Mouse (Mus musculus) MEL (cell line): ENCODE measurements around the gene Hmg20b.

Experiments
- CHD1 ChIP-seq: IDR thresholded peaks from 2 replicates; pipeline ENCODE4 v1.6.1; 2012; ENCODE audit warnings: low read depth, mild to moderate bottlenecking, inconsistent platforms, low read length, improper control_type of control experiment
- CTCF ChIP-seq, 3 experiments: IDR thresholded peaks in 2 of 3; conservative IDR thresholded peaks in 1 of 3; 2 replicates each; pipeline ENCODE4 v1.5.1; 2011 to 2012; ENCODE audit warnings: low read length in 3 of 3, low read depth in 2 of 3, mild to moderate bottlenecking in 2 of 3, improper control_type of control experiment in 1 of 3, inconsistent platforms in 1 of 3, mixed read lengths in 1 of 3, moderate library complexity in 1 of 3; ENCODE audit not compliant: control insufficient read depth in 1 of 3, insufficient read depth in 1 of 3, poor library complexity in 1 of 3, severe bottlenecking in 1 of 3
- POLR2A ChIP-seq, 2 experiments: IDR thresholded peaks; 2 replicates each; pipeline ENCODE4 v1.6.1; 2011 to 2012; ENCODE audit warnings: low read length in 2 of 2, mild to moderate bottlenecking in 2 of 2, control low read depth in 1 of 2, improper control_type of control experiment in 1 of 2, low read depth in 1 of 2, moderate library complexity in 1 of 2; ENCODE audit not compliant: control insufficient read depth in 1 of 2, insufficient read depth in 1 of 2, poor library complexity in 1 of 2
- POLR2AphosphoS2 ChIP-seq: IDR thresholded peaks from 2 replicates; pipeline ENCODE4 v1.6.1; 2011; ENCODE audit warnings: low read length, improper control_type of control experiment

GRCm38 (mm10) chr10:81303761-81304160 lies 46.5 kb downstream of the Hmg20b start:
- no peak for TF ChIP-seq CTCF (IDR thresholded peaks at IDR 0.05 in 2 of 3, conservative IDR thresholded peaks at IDR 0.05 in 1 of 3; ENCODE audit: control insufficient read depth in 1 of 3, insufficient read depth in 1 of 3, low read depth in 2 of 3, low read length in 3 of 3, poor library complexity in 1 of 3, severe bottlenecking in 1 of 3)
- no peak for TF ChIP-seq CHD1
- TF ChIP-seq POLR2AphosphoS2 = no peak
- no peak for TF ChIP-seq POLR2A (IDR thresholded peaks at IDR 0.05; ENCODE audit: control insufficient read depth in 1 of 2, insufficient read depth in 1 of 2, low read depth in 1 of 2, low read length in 2 of 2, poor library complexity in 1 of 2)
